ENCODE assay signal across 18 mouse cellular contexts in the genomic region with DNA sequence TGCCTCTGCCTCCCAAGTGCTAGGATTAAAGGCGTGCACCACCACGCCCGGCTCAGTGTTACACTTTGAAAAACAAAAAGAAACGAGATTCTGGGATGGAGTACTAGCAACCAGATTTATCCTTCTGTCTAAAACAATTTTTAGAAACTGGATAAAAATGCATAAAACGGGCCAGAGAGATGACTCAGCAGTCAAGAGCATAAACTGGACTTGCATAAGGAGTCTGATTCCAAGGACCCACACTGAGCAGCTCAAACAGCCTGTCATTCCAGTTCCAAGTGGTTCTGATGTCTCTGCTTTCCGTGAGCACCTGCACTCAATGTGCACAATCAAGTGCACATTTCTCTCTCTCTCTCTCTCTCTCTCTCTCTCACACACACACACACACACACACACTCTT. TPM values are rescaled to one million over a fixed set of nuclear protein-coding genes. Genes with fewer than 3 reads are reported as not detected.
DNase-seq lines count a peak whose midpoint lies in the region; ATAC-seq and TF ChIP-seq lines count a peak whose summit lies in the region.
"Had no signal": no experiment of that assay in that cellular context is flagged by ENCODE, and none has a peak within 500 bp of the region (broad histone marks: within the 10 kb centered on the region; RNA-seq: fewer than 3 reads in every experiment).

No protein-coding gene starts in this region.

- no peaks in the 10 kb centered on the region for H3K4me1 ChIP-seq in forebrain, postnatal 0 days (ENCODE audit: insufficient read depth)
- no peaks in the 10 kb centered on the region for H3K4me1 ChIP-seq in forebrain, embryonic 14.5 days (ENCODE audit: control insufficient read depth, insufficient read depth, low read length)
- H3K4me1 ChIP-seq: embryonic facial prominence, embryonic 10.5 days; neural tube, embryonic 12.5 days had no signal

- H3K4me2 ChIP-seq in forebrain, postnatal 0 days (ENCODE audit: low read depth), result no peak overlapping the region
- H3K4me2 ChIP-seq in forebrain, embryonic 14.5 days (ENCODE audit: low read length), result no peak overlapping the region
- H3K4me2 ChIP-seq: neural tube, embryonic 12.5 days had no signal

- no peaks in the 10 kb centered on the region for H3K27me3 ChIP-seq in forebrain, postnatal 0 days (ENCODE audit: insufficient read depth, low read length)
- H3K27me3 ChIP-seq in forebrain, embryonic 14.5 days (replicated peaks; ENCODE audit: control insufficient read depth, insufficient read depth, low read length), result no peaks in the 10 kb centered on the region
- H3K27me3 ChIP-seq: neural tube, embryonic 12.5 days had no signal

- peaks cover 36% of the 10 kb centered on the region for H3K36me3 ChIP-seq in forebrain, postnatal 0 days (ENCODE audit: insufficient read depth)
- peaks cover 24% of the 10 kb centered on the region for H3K36me3 ChIP-seq in forebrain, embryonic 14.5 days (ENCODE audit: control insufficient read depth, insufficient read depth, low read length)

- WGBS in forebrain, postnatal 0 days, result 82% methylated on average over 6 of the region's 6 CpGs
- 92% methylated on average over 6 of the region's 6 CpGs for WGBS in forebrain, embryonic 14.5 days

- TF ChIP-seq CTCF in forebrain, postnatal 0 days (IDR thresholded peaks at IDR 0.05; ENCODE audit: low read depth), result no peak

- H3K27ac ChIP-seq in forebrain, postnatal 0 days (ENCODE audit: low read depth, low read length), result no peak overlapping the region
- H3K27ac ChIP-seq in forebrain, embryonic 14.5 days (ENCODE audit: low read depth, low read length), result no peak overlapping the region
- H3K27ac ChIP-seq: embryonic facial prominence, embryonic 10.5 days; heart, embryonic 10.5 days; neural tube, embryonic 12.5 days had no signal

- DNase-seq in forebrain, postnatal 0 days, result peak; percentile 13
- no peak for DNase-seq in forebrain, embryonic 14.5 days (ENCODE audit: low spot score)
- peak; percentile 25 to 91 for DNase-seq in left cerebral cortex, postnatal 25 days (ENCODE audit: low spot score in 2 of 2)
- DNase-seq in left cerebral cortex, postnatal 4 days, result no peak
- peak; percentile 41 to 53 for DNase-seq in adrenal gland, postnatal 36 days
- DNase-seq in cerebellum, postnatal 25 days, result peak; percentile 39 to 63
- no peak for DNase-seq in heart, adult 8-10 months (ENCODE audit: low spot score)
- DNase-seq: gastrocnemius, postnatal 14 days; kidney, adult 2 months had no signal

- intact Hi-C loops in left cerebral cortex, postnatal 25 days (cut with DNase I), result no loop called here
- intact Hi-C loops in left cerebral cortex, postnatal 4 days (cut with DNase I), result no loop called here

- no peaks in the 10 kb centered on the region for H3K9me3 ChIP-seq in forebrain, postnatal 0 days (ENCODE audit: low read length)
- no peaks in the 10 kb centered on the region for H3K9me3 ChIP-seq in forebrain, embryonic 14.5 days (replicated peaks; ENCODE audit: control insufficient read depth, low read length)
- H3K9me3 ChIP-seq: embryonic facial prominence, embryonic 10.5 days; heart, embryonic 10.5 days; neural tube, embryonic 12.5 days had no signal

- peak; percentile 45; the same call in 1 of the 2 replicates for ATAC-seq in forebrain, postnatal 0 days
- ATAC-seq in forebrain, embryonic 14.5 days, result no peak
- ATAC-seq: hindbrain, embryonic 16.5 days had no signal

- no peak overlapping the region for H3K4me3 ChIP-seq in forebrain, postnatal 0 days (ENCODE audit: low read depth, low read length)
- no peak overlapping the region for H3K4me3 ChIP-seq in forebrain, embryonic 14.5 days (ENCODE audit: low read depth, low read length)
- H3K4me3 ChIP-seq: embryonic facial prominence, embryonic 10.5 days; heart, embryonic 10.5 days; neural tube, embryonic 12.5 days had no signal

- H3K9ac ChIP-seq in forebrain, postnatal 0 days, result no peak overlapping the region
- H3K9ac ChIP-seq in forebrain, embryonic 14.5 days (ENCODE audit: low read length), result no peak overlapping the region
- H3K9ac ChIP-seq: neural tube, embryonic 12.5 days had no signal

RNA-seq across cellular contexts. Expression of a gene that starts 22.9 kb away (rescaled TPM):
- total RNA-seq in forebrain, postnatal 0 days (2014; rRNA removed), result not detected in 2 replicates
- 1.3 TPM in 1 of 2 replicates, not detected in the other for polyA plus RNA-seq in forebrain, postnatal 0 days (2015; fragmentation: Nextera tagmentation; extraction: Ambion mirVana)
- not detected in 2 replicates for polyA plus RNA-seq in forebrain, embryonic 14.5 days (2014; fragmentation: Nextera tagmentation; extraction: Ambion mirVana)
- not detected for total RNA-seq in left cerebral cortex, postnatal 25 days (2021)
- not detected for total RNA-seq in left cerebral cortex, postnatal 4 days (2021)
- 1 to 10 TPM in 1 of 2 experiments, not detected in 1; 6.0 TPM for total RNA-seq in adrenal gland, postnatal 36 days (2021)
- total RNA-seq in heart, adult 8-10 months (2022), result 1 to 10 TPM in 2 of 4 experiments, not detected in 2; 3.1 to 6.3 TPM
- total RNA-seq: heart, postnatal 25 days; megakaryocyte, adult 5-6 weeks; midbrain, postnatal 0 days had no signal
- polyA plus RNA-seq: embryonic facial prominence, embryonic 10.5 days; heart, embryonic 10.5 days; hindbrain, embryonic 16.5 days; kidney, adult 2 months; limb, embryonic 14.5 days; midbrain, postnatal 0 days; neural tube, embryonic 12.5 days; spleen, adult 2 months had no signal

RNA-seq across cellular contexts. Expression of a gene that starts 34.0 kb away (rescaled TPM):
- total RNA-seq in forebrain, postnatal 0 days (2014; rRNA removed), result 28.0 TPM in 2 replicates
- polyA plus RNA-seq in forebrain, postnatal 0 days (2015; fragmentation: Nextera tagmentation; extraction: Ambion mirVana), result 29.6 and 33.5 TPM in 2 replicates
- 51.1 and 51.3 TPM in 2 replicates for polyA plus RNA-seq in forebrain, embryonic 14.5 days (2014; fragmentation: Nextera tagmentation; extraction: Ambion mirVana)
- 10 to 100 TPM; 23.9 to 29.7 TPM for total RNA-seq in left cerebral cortex, postnatal 25 days (2021)
- total RNA-seq in left cerebral cortex, postnatal 4 days (2021), result 10 to 100 TPM; 46.0 to 48.8 TPM
- total RNA-seq in adrenal gland, postnatal 36 days (2021), result 10 to 100 TPM; 84.3 to 86.2 TPM
- 10 to 100 TPM; 11.3 to 13.9 (median 12.7) TPM for total RNA-seq in heart, adult 8-10 months (2022)

Comparison
In these comparisons a context has a peak if more than half of its experiments do, and no peak if none do; other contexts are left out.
1. DNase-seq: peak in forebrain, postnatal 0 days (single experiment), left cerebral cortex, postnatal 25 days (2 of 2), adrenal gland, postnatal 36 days (2 of 2) and cerebellum, postnatal 25 days (2 of 2); none in forebrain, embryonic 14.5 days (single experiment), left cerebral cortex, postnatal 4 days (single experiment) and heart, adult 8-10 months (single experiment).